Mouse (Mus musculus) thymus, adult 2 months (tissue): ENCODE measurements at regions not wholly inside any gene's neighbourhood (a gene's known extent, or its start where the extent isn't known, plus 50 kb on each side); places are given as distances from the start of the nearest gene placed in this dataset.

ENCODE experiments used
- CTCF ChIP-seq: fragments of 200-500 bp; IDR thresholded peaks from 2 replicates; pipeline ENCODE4 v1.5.1; 2012; ENCODE audit warnings: mild to moderate bottlenecking, control low read depth, low read length, moderate library complexity, borderline replicate concordance; ENCODE audit not compliant: control insufficient read depth, poor library complexity, insufficient read depth; ENCODE audit errors: extremely low read depth
- POLR2A ChIP-seq: fragments of 200-500 bp; IDR thresholded peaks from 2 replicates; pipeline ENCODE4 v1.6.1; 2012; ENCODE audit warnings: mild to moderate bottlenecking, low read length, control low read depth, moderate library complexity; ENCODE audit not compliant: control insufficient read depth, poor library complexity, insufficient read depth; ENCODE audit errors: extremely low read depth

DNA sequence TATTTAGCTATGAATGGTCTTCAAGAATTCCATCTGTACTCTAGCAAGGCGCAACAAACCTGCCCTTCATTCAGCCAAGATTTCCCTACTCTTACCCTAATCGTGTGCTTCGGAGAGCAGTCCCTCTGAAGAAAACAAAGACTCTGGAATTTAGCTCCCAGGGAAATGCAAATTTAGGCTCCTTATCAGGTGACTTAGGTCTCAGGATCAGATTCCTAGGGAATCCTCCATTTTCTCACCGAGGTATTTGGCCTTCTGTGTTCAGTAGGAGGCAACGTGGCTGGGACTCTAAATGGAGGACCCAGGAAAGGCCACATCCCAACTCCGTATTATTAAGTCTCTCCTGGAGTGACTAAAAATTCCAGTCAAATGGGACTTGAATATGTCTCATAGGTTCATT is 204.2 kb upstream of the Olfr1324 start:
- TF ChIP-seq CTCF (no peak), POLR2A (no peak)
